Mouse (Mus musculus) G1E-ER4 (cell line): ENCODE data around the gene Pam16. TPM values are rescaled to one million over a fixed set of nuclear protein-coding genes. Genes with fewer than 3 reads are reported as not detected.

Source experiments
- GATA1 ChIP-seq: IDR thresholded peaks from one replicate; pipeline ENCODE4 v1.8.0; 2012; ENCODE audit warnings: low read length, inconsistent platforms
- polyA plus RNA-seq: library from polyadenylated mRNA; stranded (reverse); fragments of >175 nt; gene quantifications from 2 replicates; pipeline ENCODE4 v1.2.3, GENCODE M21; 2012

Pam16 gene
- polyA plus RNA-seq, 1 experiment, result 46.4 TPM

GRCm38 (mm10) chr16:4649692-4650091, 24.9 kb upstream of the Pam16 start:
- TF ChIP-seq GATA1, result no peak

GRCm38 (mm10) chr16:4649211-4649610, 24.4 kb upstream of the Pam16 start:
- no peak for TF ChIP-seq GATA1

GRCm38 (mm10) chr16:4648416-4649023, 23.7 kb upstream of the Pam16 start:
- no peak for TF ChIP-seq GATA1

GRCm38 (mm10) chr16:4647651-4648141, 22.9 kb upstream of the Pam16 start:
- TF ChIP-seq GATA1, result no peak

GRCm38 (mm10) chr16:4646831-4647230, 22.0 kb upstream of the Pam16 start:
- TF ChIP-seq GATA1, result no peak

GRCm38 (mm10) chr16:4645867-4646266, 21.1 kb upstream of the Pam16 start:
- no peak for TF ChIP-seq GATA1

GRCm38 (mm10) chr16:4643670-4644419, 19.1 kb upstream of the Pam16 start:
- no peak for TF ChIP-seq GATA1

GRCm38 (mm10) chr16:4642937-4643336, 18.1 kb upstream of the Pam16 start:
- TF ChIP-seq GATA1, result no peak

- TF ChIP-seq GATA1, result no peak
Observed at GRCm38 (mm10) chr16:4642190-4642589, 17.4 kb upstream of the Pam16 start.

- no peak for TF ChIP-seq GATA1
Observed at GRCm38 (mm10) chr16:4641119-4641838, 16.5 kb upstream of the Pam16 start.

GRCm38 (mm10) chr16:4640267-4641005, 15.6 kb upstream of the Pam16 start:
- TF ChIP-seq GATA1, result no peak

- no peak for TF ChIP-seq GATA1
Observed at GRCm38 (mm10) chr16:4639831-4640237, 15.0 kb upstream of the Pam16 start, which contains the start of the genes Vasn and Dnaja3. TSS of gene Vasn (plus strand) at chr16:4639941. TSS of gene Dnaja3 (plus strand) at chr16:4639989.

GRCm38 (mm10) chr16:4638891-4639390, 14.2 kb upstream of the Pam16 start:
- no peak for TF ChIP-seq GATA1

- no peak for TF ChIP-seq GATA1
Observed at GRCm38 (mm10) chr16:4635760-4636159, 11.0 kb upstream of the Pam16 start.

- TF ChIP-seq GATA1, result no peak
Observed at GRCm38 (mm10) chr16:4634681-4635080, 9.9 kb upstream of the Pam16 start.
